ENCODE assay signal across 18 mouse cellular contexts in the genomic region with DNA sequence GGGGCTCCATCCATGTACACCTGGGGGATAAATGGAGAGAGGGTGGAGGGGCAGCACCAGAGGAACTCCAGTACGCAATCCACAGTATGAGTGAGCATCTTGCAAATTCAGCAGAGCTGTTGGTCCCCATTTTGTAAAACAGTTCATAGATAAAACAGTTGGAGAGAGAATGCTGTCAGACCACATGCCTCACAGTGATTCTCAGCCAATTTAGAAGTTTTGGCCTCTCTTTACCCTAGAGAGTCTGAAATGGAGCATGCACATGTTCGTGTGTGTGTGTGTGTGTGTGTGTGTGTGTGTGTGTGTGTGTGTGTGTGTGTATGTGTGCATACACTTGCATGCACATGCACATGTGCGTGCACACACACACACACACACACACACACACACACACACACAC. TPM values are rescaled to one million over a fixed set of nuclear protein-coding genes. Genes with fewer than 3 reads are reported as not detected.
"Had no signal": no experiment of that assay in that cellular context is flagged by ENCODE, and none has a peak within 500 bp of the region (broad histone marks: within the 10 kb centered on the region; RNA-seq: fewer than 3 reads in every experiment).

No protein-coding gene starts in this region.

- ATAC-seq: lung, postnatal 0 days; midbrain, embryonic 13.5 days; midbrain, embryonic 15.5 days had no signal

- H3K36me3 ChIP-seq: lung, embryonic 15.5 days; midbrain, embryonic 13.5 days; midbrain, embryonic 15.5 days; neural tube, embryonic 12.5 days; stomach, embryonic 15.5 days had no signal

- H3K9ac ChIP-seq: lung, embryonic 15.5 days; midbrain, embryonic 13.5 days; midbrain, embryonic 15.5 days; neural tube, embryonic 12.5 days; stomach, embryonic 15.5 days had no signal

- H3K4me2 ChIP-seq: lung, embryonic 15.5 days; midbrain, embryonic 11.5 days; midbrain, embryonic 13.5 days; midbrain, embryonic 15.5 days; neural tube, embryonic 12.5 days; stomach, embryonic 15.5 days had no signal

- H3K27ac ChIP-seq: lung, embryonic 15.5 days; macrophage; midbrain, embryonic 13.5 days; midbrain, embryonic 15.5 days; neural tube, embryonic 12.5 days; stomach, embryonic 15.5 days; stomach, postnatal 0 days had no signal

- H3K27me3 ChIP-seq: lung, embryonic 15.5 days; midbrain, embryonic 13.5 days; midbrain, embryonic 15.5 days; neural tube, embryonic 12.5 days; stomach, embryonic 15.5 days had no signal

- DNase-seq: lung, adult 2 months; lung, postnatal 14 days; lung, postnatal 36 days; right cerebral cortex, postnatal 14 days; thymus, adult 2 months; thymus, postnatal 25 days; thymus, postnatal 4 days had no signal

- H3K9me3 ChIP-seq: lung, embryonic 15.5 days; megakaryocyte, embryonic 14.5 days; midbrain, embryonic 13.5 days; midbrain, embryonic 15.5 days; neural tube, embryonic 12.5 days; stomach, embryonic 15.5 days had no signal

- H3K4me3 ChIP-seq: lung, embryonic 15.5 days; megakaryocyte, embryonic 14.5 days; midbrain, embryonic 13.5 days; midbrain, embryonic 15.5 days; neural tube, embryonic 12.5 days; stomach, embryonic 15.5 days had no signal

- H3K4me1 ChIP-seq: stomach, embryonic 15.5 days had no signal

RNA-seq across cellular contexts. Expression of gene Slc6a12, which starts 17.6 kb away (rescaled TPM):
- polyA plus RNA-seq: lung, embryonic 15.5 days; lung, postnatal 0 days; macrophage; neural tube, embryonic 14.5 days had no signal

RNA-seq across cellular contexts. Expression of gene Slc6a13, which starts 25.3 kb away (rescaled TPM):
- polyA plus RNA-seq: macrophage had no signal
